Mouse (Mus musculus): Measurements from ENCODE around the gene Ncbp1. TPM values are rescaled to one million over a fixed set of nuclear protein-coding genes. Genes with fewer than 3 reads are reported as not detected.

Gene Ncbp1
- polyA plus RNA-seq, 1 experiment from 2014 or later: 101 TPM

- H3K9me3 ChIP-seq: no peaks in the 10 kb centered on the region
- no peaks in the 10 kb centered on the region for H3K27me3 ChIP-seq
- ATAC-seq (replicated peaks): peak; percentile 81
- H3K9ac ChIP-seq (replicated peaks): peak overlapping the region; percentile 85
- H3K4me1 ChIP-seq: peaks cover 35% of the 10 kb centered on the region
- H3K36me3 ChIP-seq: peaks cover 21% of the 10 kb centered on the region; the same call in 1 of the 2 replicates
- H3K27ac ChIP-seq (replicated peaks): peak overlapping the region; percentile 99
- 8% methylated on average over 17 of the region's 17 CpGs for WGBS
- peak overlapping the region; percentile 90 for H3K4me3 ChIP-seq
- H3K4me2 ChIP-seq (replicated peaks): peak overlapping the region; percentile 70
Measured at GRCm38 (mm10) chr4:46137629-46138286, 655 bp upstream of the Ncbp1 start.

GRCm38 (mm10) chr4:46144323-46144722, 5.9 kb downstream of the Ncbp1 start:
- WGBS: 79% methylated on average over 3 of the region's 3 CpGs
- Histone ChIP-seq H3K4me3 (no peak overlapping the region), H3K36me3 (peaks cover 24% of the 10 kb centered on the region), H3K27me3 (no peaks in the 10 kb centered on the region), H3K4me2 (replicated peaks) (no peak overlapping the region), H3K4me1 (peaks cover 17% of the 10 kb centered on the region), H3K9me3 (no peaks in the 10 kb centered on the region), H3K27ac (replicated peaks) (no peak overlapping the region), H3K9ac (replicated peaks) (no peak overlapping the region)
- no peak for ATAC-seq (replicated peaks)

GRCm38 (mm10) chr4:46146881-46147280, 8.5 kb downstream of the Ncbp1 start:
- H3K9me3 ChIP-seq: no peaks in the 10 kb centered on the region
- H3K36me3 ChIP-seq: peaks cover 43% of the 10 kb centered on the region
- no peak overlapping the region for H3K4me2 ChIP-seq (replicated peaks)
- ATAC-seq (replicated peaks): no peak
- no peak overlapping the region for H3K4me3 ChIP-seq
- H3K27me3 ChIP-seq: no peaks in the 10 kb centered on the region
- H3K4me1 ChIP-seq: no peaks in the 10 kb centered on the region
- H3K9ac ChIP-seq (replicated peaks): no peak overlapping the region
- no peak overlapping the region for H3K27ac ChIP-seq (replicated peaks)
- WGBS: 98% methylated on average over 1 of the region's 1 CpGs

GRCm38 (mm10) chr4:46151903-46152544, 13.6 kb downstream of the Ncbp1 start:
- no peak for ATAC-seq (replicated peaks)
- H3K27me3 ChIP-seq: no peaks in the 10 kb centered on the region
- no peaks in the 10 kb centered on the region for H3K9me3 ChIP-seq
- H3K36me3 ChIP-seq: peaks cover 80% of the 10 kb centered on the region
- H3K27ac ChIP-seq (replicated peaks): no peak overlapping the region
- H3K9ac ChIP-seq (replicated peaks): no peak overlapping the region
- H3K4me2 ChIP-seq (replicated peaks): no peak overlapping the region
- no peaks in the 10 kb centered on the region for H3K4me1 ChIP-seq
- no peak overlapping the region for H3K4me3 ChIP-seq
- WGBS: 93% methylated on average over 12 of the region's 12 CpGs

GRCm38 (mm10) chr4:46164027-46164426, 25.6 kb downstream of the Ncbp1 start:
- no peak overlapping the region for H3K4me2 ChIP-seq (replicated peaks)
- H3K4me1 ChIP-seq: no peaks in the 10 kb centered on the region
- ATAC-seq (replicated peaks): no peak
- H3K36me3 ChIP-seq: peaks cover 84% of the 10 kb centered on the region
- no peak overlapping the region for H3K9ac ChIP-seq (replicated peaks)
- WGBS: 90% methylated on average over 2 of the region's 2 CpGs
- no peak overlapping the region for H3K27ac ChIP-seq (replicated peaks)
- H3K27me3 ChIP-seq: no peaks in the 10 kb centered on the region
- no peak overlapping the region for H3K4me3 ChIP-seq
- no peaks in the 10 kb centered on the region for H3K9me3 ChIP-seq

GRCm38 (mm10) chr4:46165831-46166230, 27.4 kb downstream of the Ncbp1 start:
- peaks cover 88% of the 10 kb centered on the region for H3K36me3 ChIP-seq
- no peak for ATAC-seq (replicated peaks)
- WGBS: 93% methylated on average over 5 of the region's 5 CpGs
- H3K27ac ChIP-seq (replicated peaks): no peak overlapping the region
- H3K4me3 ChIP-seq: no peak overlapping the region
- H3K4me1 ChIP-seq: no peaks in the 10 kb centered on the region
- H3K9ac ChIP-seq (replicated peaks): no peak overlapping the region
- H3K27me3 ChIP-seq: no peaks in the 10 kb centered on the region
- H3K4me2 ChIP-seq (replicated peaks): no peak overlapping the region
- H3K9me3 ChIP-seq: no peaks in the 10 kb centered on the region

- Histone ChIP-seq H3K27ac (replicated peaks) (no peak overlapping the region), H3K36me3 (peaks cover 91% of the 10 kb centered on the region), H3K4me2 (replicated peaks) (no peak overlapping the region), H3K4me3 (no peak overlapping the region), H3K9ac (replicated peaks) (no peak overlapping the region), H3K4me1 (no peaks in the 10 kb centered on the region), H3K9me3 (no peaks in the 10 kb centered on the region), H3K27me3 (no peaks in the 10 kb centered on the region)
- WGBS: 86% methylated on average over 7 of the region's 7 CpGs
- ATAC-seq (replicated peaks): no peak
Measured at GRCm38 (mm10) chr4:46171761-46172160, 33.3 kb downstream of the Ncbp1 start.

- H3K36me3 ChIP-seq: peaks cover 90% of the 10 kb centered on the region
- no peak for ATAC-seq (replicated peaks)
- no peak overlapping the region for H3K4me2 ChIP-seq (replicated peaks)
- H3K4me1 ChIP-seq: no peaks in the 10 kb centered on the region
- no peaks in the 10 kb centered on the region for H3K9me3 ChIP-seq
- no peak overlapping the region for H3K4me3 ChIP-seq
- no peak overlapping the region for H3K9ac ChIP-seq (replicated peaks)
- H3K27me3 ChIP-seq: no peaks in the 10 kb centered on the region
- 73% methylated on average over 4 of the region's 4 CpGs for WGBS
- H3K27ac ChIP-seq (replicated peaks): no peak overlapping the region
Measured at GRCm38 (mm10) chr4:46176313-46176712, 37.9 kb downstream of the Ncbp1 start.

- Histone ChIP-seq H3K4me3 (no peak overlapping the region), H3K4me2 (replicated peaks) (no peak overlapping the region), H3K4me1 (no peaks in the 10 kb centered on the region), H3K9ac (replicated peaks) (no peak overlapping the region), H3K27ac (replicated peaks) (no peak overlapping the region), H3K27me3 (no peaks in the 10 kb centered on the region), H3K9me3 (no peaks in the 10 kb centered on the region), H3K36me3 (peaks cover 90% of the 10 kb centered on the region)
- WGBS: 82% methylated on average over 5 of the region's 5 CpGs
- no peak for ATAC-seq (replicated peaks)
Measured at GRCm38 (mm10) chr4:46177018-46177417, 38.6 kb downstream of the Ncbp1 start.

GRCm38 (mm10) chr4:46177496-46177895, 39.1 kb downstream of the Ncbp1 start:
- Histone ChIP-seq H3K4me2 (replicated peaks) (no peak overlapping the region), H3K36me3 (peaks cover 91% of the 10 kb centered on the region), H3K9me3 (no peaks in the 10 kb centered on the region), H3K27me3 (no peaks in the 10 kb centered on the region), H3K4me3 (no peak overlapping the region), H3K9ac (replicated peaks) (no peak overlapping the region), H3K4me1 (no peaks in the 10 kb centered on the region), H3K27ac (replicated peaks) (no peak overlapping the region)
- ATAC-seq (replicated peaks): no peak
- 85% methylated on average over 7 of the region's 7 CpGs for WGBS

- no peak for ATAC-seq (replicated peaks)
- Histone ChIP-seq H3K9me3 (no peaks in the 10 kb centered on the region), H3K4me1 (no peaks in the 10 kb centered on the region), H3K4me2 (replicated peaks) (no peak overlapping the region), H3K4me3 (no peak overlapping the region), H3K9ac (replicated peaks) (no peak overlapping the region), H3K27me3 (no peaks in the 10 kb centered on the region), H3K36me3 (peaks cover 92% of the 10 kb centered on the region), H3K27ac (replicated peaks) (no peak overlapping the region)
- 75% methylated on average over 6 of the region's 6 CpGs for whole genome bisulfite sequencing
Measured at GRCm38 (mm10) chr4:46181168-46181567, 42.8 kb downstream of the Ncbp1 start.

GRCm38 (mm10) chr4:46182181-46182580, 43.8 kb downstream of the Ncbp1 start:
- H3K9me3 ChIP-seq: no peaks in the 10 kb centered on the region
- no peak overlapping the region for H3K27ac ChIP-seq (replicated peaks)
- no peak overlapping the region for H3K4me3 ChIP-seq

GRCm38 (mm10) chr4:46185423-46185822, 47.0 kb downstream of the Ncbp1 start:
- H3K9ac ChIP-seq (replicated peaks): no peak overlapping the region
- no peaks in the 10 kb centered on the region for H3K9me3 ChIP-seq
- ATAC-seq (replicated peaks): no peak
- no peaks in the 10 kb centered on the region for H3K27me3 ChIP-seq
- no peak overlapping the region for H3K4me2 ChIP-seq (replicated peaks)
- no peak overlapping the region for H3K27ac ChIP-seq (replicated peaks)
- no peak overlapping the region for H3K4me3 ChIP-seq
- H3K36me3 ChIP-seq: peaks cover 81% of the 10 kb centered on the region
- 64% methylated on average over 8 of the region's 8 CpGs for WGBS
- H3K4me1 ChIP-seq: no peaks in the 10 kb centered on the region

More at GRCm38 (mm10) chr4:46182181-46182580, 43.8 kb downstream of the Ncbp1 start:
- Histone ChIP-seq H3K27me3 (no peaks in the 10 kb centered on the region), H3K36me3 (peaks cover 82% of the 10 kb centered on the region), H3K4me1 (no peaks in the 10 kb centered on the region), H3K9ac (replicated peaks) (no peak overlapping the region), H3K4me2 (replicated peaks) (no peak overlapping the region)
- 93% methylated on average over 7 of the region's 7 CpGs for WGBS
- no peak for ATAC-seq (replicated peaks)
